In genomic region chr7:106985236-106985635, GRCm38 (mm10) we compare ENCODE assay signal across 17 mouse cellular contexts. TPM values are rescaled to one million over a fixed set of nuclear protein-coding genes. Genes with fewer than 3 reads are reported as not detected.
DNase-seq lines count a peak whose midpoint lies in the region.
"Had no signal": no experiment of that assay in that cellular context is flagged by ENCODE, and none has a peak within 500 bp of the region (broad histone marks: within the 10 kb centered on the region; RNA-seq: fewer than 3 reads in every experiment).

No protein-coding gene starts in this region.

- DNase-seq in embryo, embryonic 11 days: peak; percentile 2
- no peak for DNase-seq in embryo, embryonic 9.5 days (ENCODE audit: extremely low spot score)
- DNase-seq in ES-CJ7 (ENCODE audit: low read depth, low spot score) (peak; percentile 13), NIH3T3 (ENCODE audit: low read depth) (peak; percentile 1)
- DNase-seq in induced T-regulatory cell, adult 2 months (ENCODE audit: low read depth): peak; percentile 4
- DNase-seq in thymus, adult 18-20 months: no peak
- no peak for DNase-seq in gastrocnemius, postnatal 4 days (ENCODE audit: low spot score in 2 of 2)
- no peak for DNase-seq in frontal cortex, postnatal 10 days (ENCODE audit: low spot score in 2 of 2)
- DNase-seq: adrenal gland, postnatal 14 days; cerebellum, adult 18-20 months; cerebellum, postnatal 10 days; gastrocnemius, postnatal 36 days; heart, adult 18-20 months; heart, postnatal 10 days; heart, postnatal 4 days; kidney, adult 18-20 months had no signal

RNA-seq across cellular contexts. Expression of gene Olfr711, which starts 10.0 kb away (rescaled TPM):
- total RNA-seq in gastrocnemius, postnatal 4 days (2021): not detected
- total RNA-seq: adrenal gland, postnatal 14 days; gastrocnemius, adult 8-10 months; gastrocnemius, postnatal 36 days; heart, adult 18-20 months; heart, postnatal 10 days; heart, postnatal 4 days had no signal

RNA-seq across cellular contexts. Expression of gene Olfr2, which starts 20.6 kb away (rescaled TPM):
- not detected for total RNA-seq in gastrocnemius, postnatal 4 days (2021)
- total RNA-seq: adrenal gland, postnatal 14 days; gastrocnemius, adult 8-10 months; gastrocnemius, postnatal 36 days; heart, adult 18-20 months; heart, postnatal 10 days; heart, postnatal 4 days had no signal

RNA-seq across cellular contexts. Expression of gene Olfr6, which starts 21.5 kb away (rescaled TPM):
- total RNA-seq in gastrocnemius, postnatal 4 days (2021): not detected
- total RNA-seq: gastrocnemius, adult 8-10 months; gastrocnemius, postnatal 36 days; heart, adult 18-20 months; heart, postnatal 10 days; heart, postnatal 4 days had no signal

RNA-seq across cellular contexts. Expression of gene Olfr710, which starts 37.1 kb away (rescaled TPM):
- total RNA-seq in gastrocnemius, postnatal 4 days (2021): not detected
- total RNA-seq: adrenal gland, postnatal 14 days; gastrocnemius, adult 8-10 months; gastrocnemius, postnatal 36 days; heart, adult 18-20 months; heart, postnatal 10 days; heart, postnatal 4 days had no signal

RNA-seq across cellular contexts. Expression of gene Olfr713, which starts 45.7 kb away (rescaled TPM):
- not detected for total RNA-seq in gastrocnemius, postnatal 4 days (2021)
- total RNA-seq: adrenal gland, postnatal 14 days; gastrocnemius, adult 8-10 months; gastrocnemius, postnatal 36 days; heart, adult 18-20 months; heart, postnatal 10 days; heart, postnatal 4 days had no signal

Comparison
In these comparisons a context has a peak if more than half of its experiments do, and no peak if none do; other contexts are left out.
1. DNase-seq: peak in embryo, embryonic 11 days (single experiment), ES-CJ7 (single experiment), NIH3T3 (single experiment) and induced T-regulatory cell, adult 2 months (single experiment); none in embryo, embryonic 9.5 days (single experiment), thymus, adult 18-20 months (0 of 2), gastrocnemius, postnatal 4 days (0 of 2) and frontal cortex, postnatal 10 days (0 of 2).